Mouse (Mus musculus): ENCODE results near the gene Zc3h12c.

Gene Zc3h12c

DNA sequence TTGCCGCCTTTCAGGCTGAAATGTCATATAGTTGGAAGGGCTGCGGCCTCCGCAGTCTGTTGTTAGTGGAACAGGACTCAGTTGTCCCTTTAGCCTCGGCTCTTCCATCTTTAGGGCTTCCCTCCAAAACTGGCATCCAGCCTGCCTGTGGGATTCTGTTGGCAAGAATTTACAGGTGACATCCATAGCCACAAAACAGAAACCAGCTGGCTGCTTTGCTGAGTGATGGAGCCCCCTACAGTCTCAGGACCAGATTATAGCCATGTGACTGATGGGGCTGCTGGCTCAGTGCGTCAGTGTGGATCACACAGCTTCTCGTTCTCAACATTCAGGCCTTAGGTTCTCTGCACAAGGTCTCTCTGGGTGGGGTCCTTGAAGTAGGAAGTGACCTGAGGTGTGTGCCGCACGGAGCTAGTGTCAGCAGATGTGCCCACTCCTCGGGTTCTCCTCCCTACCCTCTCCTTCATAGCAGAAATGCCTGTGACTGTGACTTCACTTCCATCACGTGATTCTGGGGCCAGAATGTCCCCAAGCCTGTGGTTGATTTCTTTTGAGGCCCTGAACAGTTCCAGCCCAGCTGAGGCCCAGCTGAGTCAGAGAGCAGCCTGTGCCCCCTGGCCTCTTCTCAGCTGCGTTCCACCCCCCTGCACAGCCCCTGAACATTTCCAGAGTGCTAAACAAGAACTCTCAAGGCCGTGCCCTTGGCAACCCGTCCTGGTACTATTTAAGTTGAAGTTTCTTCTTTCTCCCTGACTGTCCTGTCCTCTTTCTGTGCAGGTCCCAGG is 66.1 kb downstream of the Zc3h12c start:
- no peak for DNase-seq (ENCODE audit: low read depth)

DNA sequence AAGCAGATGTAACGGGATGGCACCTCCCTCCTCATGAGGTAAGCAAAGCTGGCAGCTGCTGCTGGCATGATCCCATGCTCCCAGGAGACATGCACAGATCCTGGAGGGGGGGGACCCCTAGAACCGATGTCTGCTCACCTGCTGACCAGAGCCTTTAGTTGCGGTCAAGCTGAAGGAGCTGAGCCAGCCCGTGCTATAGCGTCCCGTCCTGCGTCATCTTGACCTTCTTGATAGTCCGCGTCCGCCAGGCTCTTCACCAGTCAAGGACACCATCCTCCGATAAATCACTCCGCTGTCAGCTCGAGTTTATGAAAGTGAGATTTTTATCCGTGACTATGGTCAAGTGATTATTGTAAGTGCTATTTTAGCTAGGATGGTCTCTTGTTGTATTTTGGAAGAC is 67.9 kb downstream of the Zc3h12c start:
- DNase-seq (ENCODE audit: low read depth), result no peak

DNA sequence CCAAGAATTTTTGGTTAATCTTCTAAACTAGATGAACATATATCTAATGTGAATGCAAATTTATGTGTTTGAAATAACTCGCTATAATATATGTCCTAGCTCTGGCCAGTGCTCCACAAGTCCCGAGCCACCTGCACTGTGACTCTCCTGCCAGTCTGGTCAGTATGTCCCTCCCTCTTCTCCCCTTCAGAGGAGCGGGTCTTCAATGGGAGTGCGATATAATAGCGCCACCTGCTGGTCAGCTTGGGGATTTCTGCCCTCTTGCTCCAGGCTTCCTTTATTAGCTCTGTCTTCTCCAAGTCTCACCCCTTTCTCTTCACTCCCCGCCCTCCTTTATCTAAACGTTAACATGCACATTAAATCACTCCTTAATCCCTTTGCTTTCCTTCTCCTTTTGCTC is 69.8 kb downstream of the Zc3h12c start:
- peak; percentile 84 for DNase-seq (ENCODE audit: low read depth)

DNA sequence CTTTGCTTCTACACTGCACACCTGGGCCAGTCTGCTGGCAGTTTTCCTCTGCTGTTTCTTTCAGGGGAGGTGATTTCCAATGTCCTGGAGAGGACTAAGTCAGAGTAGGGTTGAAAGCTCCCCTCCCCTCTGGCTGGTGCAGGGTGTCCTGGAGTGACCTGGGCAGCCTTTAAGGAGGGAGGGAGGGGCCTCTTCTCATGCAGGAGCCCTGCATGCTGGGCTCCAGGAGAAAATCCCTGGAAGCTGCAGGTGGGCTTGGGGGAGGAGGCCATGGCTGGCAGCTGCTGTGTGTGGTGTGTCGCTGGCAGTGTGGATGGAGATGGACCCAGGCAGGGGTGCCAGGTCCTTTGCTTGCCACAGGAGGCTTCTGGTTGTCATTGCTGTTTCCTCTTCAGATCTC is 71.0 kb downstream of the Zc3h12c start:
- no peak for DNase-seq (ENCODE audit: low read depth)

DNA sequence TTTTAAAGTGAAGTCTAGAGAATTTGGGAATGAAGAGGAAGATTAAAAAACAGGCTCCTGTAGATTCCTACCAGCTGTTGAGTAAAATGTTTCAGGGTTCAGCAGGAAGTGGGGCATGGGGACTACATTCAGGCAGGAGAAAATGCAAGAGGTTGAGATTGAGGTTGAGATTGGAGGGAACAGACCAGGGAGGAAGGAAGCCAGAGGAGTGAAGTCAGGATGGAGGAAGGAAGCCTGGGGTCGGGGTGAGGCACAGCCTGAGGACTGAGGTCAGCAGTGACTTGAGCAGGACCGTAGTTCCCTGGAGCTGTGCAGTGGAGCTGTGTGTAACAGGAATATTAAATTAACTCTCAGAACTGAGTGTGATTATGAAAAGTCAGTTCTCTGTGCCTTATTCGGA is 72.7 kb downstream of the Zc3h12c start:
- DNase-seq (ENCODE audit: low read depth), result no peak

DNA sequence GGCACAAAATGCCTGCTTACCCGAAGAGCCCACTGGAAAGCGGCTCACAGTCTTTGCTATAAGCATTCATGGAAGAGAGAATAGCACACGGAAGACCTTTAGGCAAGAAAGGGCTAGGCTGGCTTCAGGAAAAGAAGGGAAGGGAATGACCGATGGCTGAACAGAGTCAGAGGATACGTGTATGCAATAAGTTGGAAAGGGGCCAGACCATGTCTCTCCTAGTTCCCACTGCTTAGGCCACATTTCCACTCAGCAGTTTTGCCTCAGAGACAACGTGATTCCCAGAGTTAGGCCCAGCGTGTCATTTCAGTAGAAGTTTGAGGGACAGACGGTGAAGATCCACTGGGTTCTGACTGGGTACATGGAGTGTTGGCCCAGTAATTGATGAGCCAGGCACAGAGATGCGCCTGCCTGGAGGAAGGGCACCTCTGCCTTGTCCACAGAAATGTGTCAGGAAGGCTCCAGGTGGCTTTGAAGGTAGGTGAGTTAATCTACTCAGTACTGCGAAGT is 73.8 kb downstream of the Zc3h12c start:
- no peak for DNase-seq (ENCODE audit: low read depth)

DNA sequence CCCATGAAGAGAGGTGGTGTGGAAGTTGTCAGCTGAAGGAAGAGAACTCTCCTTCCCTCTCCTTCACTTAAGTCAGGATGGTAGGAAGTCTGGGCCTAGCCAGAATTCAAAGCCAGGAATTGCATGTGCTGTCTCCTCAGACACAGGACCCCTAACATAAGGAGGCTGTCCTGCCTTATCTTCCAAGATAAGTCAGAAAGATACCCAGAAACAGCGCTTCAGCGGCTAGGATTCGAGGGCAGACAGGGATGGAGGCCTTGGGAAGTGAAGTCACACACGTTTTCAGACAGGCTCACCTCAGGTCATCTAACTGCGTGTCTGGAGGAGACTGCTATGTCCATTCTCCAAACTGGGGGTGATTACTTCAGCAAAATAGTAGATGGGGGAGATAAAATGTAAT is 74.4 kb downstream of the Zc3h12c start:
- DNase-seq (ENCODE audit: low read depth), result no peak

DNA sequence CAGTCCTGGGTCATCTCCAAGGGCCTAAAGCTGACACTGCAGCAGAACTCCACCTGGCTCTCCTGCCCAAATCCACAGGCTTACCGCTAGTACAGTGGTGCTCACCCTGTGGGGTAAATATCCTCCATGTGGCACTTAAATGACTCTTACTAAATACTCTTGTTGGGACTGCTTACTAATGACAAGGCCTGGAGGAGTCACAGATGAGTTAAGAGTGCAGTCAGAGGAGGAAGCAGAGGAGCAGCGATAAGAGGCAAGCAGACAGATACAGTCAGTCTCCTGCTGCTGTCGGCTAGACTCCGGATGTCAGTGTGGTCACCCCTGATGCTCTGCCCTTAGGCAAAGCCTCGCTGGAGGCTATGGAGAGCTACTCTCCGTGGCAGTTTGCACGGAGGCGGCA is 75.3 kb downstream of the Zc3h12c start:
- no peak for DNase-seq (ENCODE audit: low read depth)

DNA sequence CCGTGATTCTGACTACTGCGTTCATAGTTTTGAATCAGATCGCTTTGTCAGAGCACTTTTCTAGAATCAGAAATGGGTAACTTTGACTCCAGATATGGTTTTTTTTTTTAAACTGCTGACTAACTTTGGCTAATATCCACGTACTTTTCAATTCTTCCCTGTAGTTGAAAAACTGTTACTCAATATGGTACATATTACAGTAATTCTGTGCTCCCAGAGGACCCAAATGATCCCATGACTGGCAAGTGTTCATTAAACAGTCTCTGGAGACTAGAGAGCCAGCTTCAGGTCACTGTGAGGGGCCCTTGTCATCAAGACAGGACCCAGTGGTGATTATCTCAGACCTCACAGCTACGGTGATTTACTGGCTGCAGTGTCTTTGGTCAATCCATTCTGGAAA is 76.1 kb downstream of the Zc3h12c start:
- no peak for DNase-seq (ENCODE audit: low read depth)

DNA sequence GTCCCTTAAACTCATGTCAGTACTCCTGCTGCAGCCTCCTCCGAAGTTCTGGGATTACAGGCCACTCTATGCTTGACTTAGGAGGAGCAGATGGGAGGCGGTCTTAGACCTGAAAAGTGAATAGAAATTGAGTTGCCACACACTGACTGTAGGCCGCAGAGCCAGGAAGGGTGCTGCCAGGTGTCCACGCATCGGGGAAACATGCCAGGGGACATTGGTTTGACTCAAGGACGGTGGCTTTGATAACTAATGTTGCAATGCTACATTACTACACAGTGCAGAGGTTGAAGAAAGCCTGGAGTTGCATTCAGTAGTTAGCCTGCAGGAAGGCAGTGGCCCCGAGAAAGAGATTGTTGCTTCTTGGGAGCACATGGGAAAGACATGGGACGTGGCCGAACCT is 76.6 kb downstream of the Zc3h12c start:
- no peak for DNase-seq (ENCODE audit: low read depth)

DNA sequence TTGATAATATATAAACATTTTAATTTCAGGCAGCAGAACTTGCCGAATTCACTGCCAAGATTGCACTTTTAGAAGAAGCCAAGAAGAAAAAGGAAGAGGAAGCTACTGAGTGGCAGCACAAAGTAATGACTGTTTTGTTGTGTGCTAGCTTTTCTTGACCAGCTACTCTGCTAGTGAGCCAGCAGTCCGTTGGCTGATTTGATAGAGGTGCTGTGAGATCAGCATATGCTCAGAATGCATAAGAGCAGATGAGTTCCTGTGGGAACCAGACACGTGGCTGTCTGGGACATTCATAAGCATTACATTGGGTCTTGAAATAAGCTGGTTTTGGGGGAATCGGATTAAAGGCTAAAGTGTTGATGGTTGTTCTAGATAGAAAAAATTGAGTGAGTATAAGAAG is 86.0 kb downstream of the Zc3h12c start:
- no peak for DNase-seq (ENCODE audit: low read depth)

DNA sequence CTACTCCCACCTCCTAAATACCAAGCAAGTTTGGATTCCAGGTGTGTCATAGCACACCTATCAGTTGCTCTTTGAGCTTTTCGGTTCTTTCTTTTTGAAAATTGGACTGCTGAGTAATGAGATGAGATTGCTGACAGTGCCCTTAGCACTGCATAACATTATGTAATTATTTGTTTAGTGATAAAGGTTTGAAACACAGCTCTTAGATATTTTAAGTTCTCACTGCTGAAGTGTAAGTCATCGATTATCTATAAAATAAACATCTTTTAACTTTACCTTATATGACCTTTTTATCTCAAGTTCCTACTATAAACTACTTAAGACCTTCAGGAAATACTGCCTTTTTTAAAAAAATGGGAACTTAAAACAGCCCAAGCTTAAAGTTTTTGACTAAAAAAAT is 86.4 kb downstream of the Zc3h12c start:
- no peak for DNase-seq (ENCODE audit: low read depth)

DNA sequence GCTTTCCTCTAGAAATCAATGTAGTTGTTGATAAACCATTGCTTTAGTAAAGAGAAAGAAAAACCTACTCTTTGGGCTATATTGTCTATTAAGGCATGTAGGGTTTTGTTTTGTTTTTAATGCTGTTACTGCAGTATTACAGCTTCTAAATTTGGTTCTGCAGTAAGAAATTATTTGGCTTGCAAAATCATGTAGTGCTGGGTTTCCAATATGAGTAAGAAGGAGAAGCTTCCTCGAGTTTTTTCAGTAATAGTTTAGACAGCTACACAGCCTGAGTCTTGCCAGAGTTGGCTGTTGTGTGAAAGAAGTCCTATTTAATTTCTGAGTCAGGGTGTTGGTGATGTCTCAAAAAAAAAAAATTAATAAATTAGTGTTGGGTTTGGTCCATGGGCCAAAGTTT is 90.7 kb downstream of the Zc3h12c start:
- no peak for DNase-seq (ENCODE audit: low read depth)

DNA sequence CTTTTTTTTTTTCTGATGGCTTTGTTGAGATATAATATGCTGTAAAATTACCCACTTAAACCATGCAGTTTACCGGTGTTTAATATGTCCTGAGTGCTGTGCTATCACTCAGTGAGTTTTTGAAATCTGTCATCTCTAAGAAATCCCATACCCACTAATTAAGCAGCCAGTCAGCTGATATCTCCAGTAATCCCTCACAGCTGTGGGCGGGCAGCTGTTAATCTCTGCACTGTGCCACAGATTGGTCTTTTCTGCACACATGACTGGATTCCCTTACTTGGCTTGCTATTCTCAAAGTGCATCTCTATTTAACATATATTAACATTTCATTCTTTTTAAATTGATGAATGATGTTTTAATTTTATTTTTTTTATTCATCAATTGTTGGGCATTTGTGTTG is 92.3 kb downstream of the Zc3h12c start:
- DNase-seq (ENCODE audit: low read depth), result no peak

DNA sequence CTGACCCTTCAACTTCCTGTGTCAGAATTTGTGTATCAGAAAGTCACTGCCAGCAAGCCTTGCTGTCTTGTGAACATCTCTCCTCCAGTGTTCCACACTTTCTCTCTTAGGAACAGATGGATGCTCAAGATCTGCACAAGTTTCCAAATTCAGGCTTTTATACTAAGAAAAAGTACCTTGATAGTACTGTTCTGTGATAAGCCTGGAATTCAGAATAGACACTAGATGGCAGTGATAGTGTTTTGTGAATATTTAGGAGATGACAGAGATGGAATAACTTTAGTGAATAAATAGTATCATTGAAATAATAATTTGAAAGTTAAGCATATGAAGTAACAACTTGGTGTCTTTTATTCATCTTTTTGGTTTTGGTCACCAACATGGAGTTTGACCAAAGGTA is 96.2 kb downstream of the Zc3h12c start:
- no peak for DNase-seq (ENCODE audit: low read depth)

DNA sequence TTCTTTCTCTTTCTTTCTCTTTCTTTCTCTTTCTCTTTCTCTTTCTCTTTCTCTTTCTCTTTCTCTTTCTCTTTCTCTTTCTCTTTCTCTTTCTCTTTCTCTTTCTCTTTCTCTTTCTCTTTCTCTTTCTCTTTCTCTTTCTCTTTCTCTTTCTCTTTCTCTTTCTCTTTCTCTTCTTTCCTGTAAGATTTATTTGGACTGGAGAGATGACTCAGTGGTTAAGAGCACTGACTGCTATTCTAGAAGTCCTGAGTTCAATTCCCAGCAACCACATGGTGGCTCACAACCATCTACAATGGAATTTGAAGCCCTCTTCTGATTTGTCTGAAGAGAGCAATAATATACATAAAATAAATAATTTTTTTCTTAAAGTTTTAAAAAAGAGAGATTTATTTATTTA is 97.0 kb downstream of the Zc3h12c start:
- peak; percentile 43 for DNase-seq (ENCODE audit: low read depth)

DNA sequence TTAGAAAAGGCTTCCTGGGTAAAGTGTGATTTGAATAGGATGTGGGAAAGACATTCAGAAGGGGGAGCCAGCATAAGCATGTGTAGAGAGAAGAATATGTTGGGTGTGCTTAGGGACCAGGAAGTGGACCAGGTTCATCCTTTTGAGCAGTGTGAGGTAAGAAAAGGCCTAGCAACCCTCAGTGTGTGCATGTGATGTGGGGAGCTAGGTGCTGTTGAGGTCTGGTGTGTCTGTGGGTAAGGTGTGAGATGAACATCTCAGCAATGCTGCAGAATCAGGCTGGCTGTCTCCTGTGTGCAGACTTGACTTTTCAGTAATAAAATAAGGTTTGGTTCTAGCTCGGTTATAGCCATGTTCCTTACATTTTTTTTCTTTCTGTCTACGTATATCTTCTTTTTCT is 98.3 kb downstream of the Zc3h12c start:
- DNase-seq (ENCODE audit: low read depth), result peak; percentile 35

Data from induced T-regulatory cell, adult 2 months (primary cell).